Mouse (Mus musculus): ENCODE measurements at regions not wholly inside any gene's neighbourhood (a gene's known extent, or its start where the extent isn't known, plus 50 kb on each side); places are given as distances from the start of the nearest gene placed in this dataset.

DNA sequence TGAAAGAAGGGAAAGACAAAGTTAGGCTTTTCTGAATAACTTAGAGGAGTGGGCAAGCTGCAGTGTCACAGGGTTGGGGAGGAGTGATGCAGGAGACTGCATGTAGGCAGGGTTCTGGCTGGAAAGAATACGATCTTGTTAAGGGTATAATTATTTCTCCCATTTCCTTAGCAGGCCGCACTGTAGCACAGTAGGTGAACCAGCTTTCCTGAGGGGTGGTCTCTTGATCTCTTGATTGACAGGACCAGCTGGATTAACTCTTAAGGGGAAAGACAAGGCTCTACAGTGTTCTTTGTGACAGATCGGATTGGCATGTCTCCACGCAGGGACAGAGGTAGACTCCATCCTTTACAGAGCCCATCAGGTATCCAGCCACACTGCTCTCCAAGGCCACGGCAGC, 54.5 kb upstream of the Meis1 start:
- DNase-seq (ENCODE audit: low spot score) = no peak

DNA sequence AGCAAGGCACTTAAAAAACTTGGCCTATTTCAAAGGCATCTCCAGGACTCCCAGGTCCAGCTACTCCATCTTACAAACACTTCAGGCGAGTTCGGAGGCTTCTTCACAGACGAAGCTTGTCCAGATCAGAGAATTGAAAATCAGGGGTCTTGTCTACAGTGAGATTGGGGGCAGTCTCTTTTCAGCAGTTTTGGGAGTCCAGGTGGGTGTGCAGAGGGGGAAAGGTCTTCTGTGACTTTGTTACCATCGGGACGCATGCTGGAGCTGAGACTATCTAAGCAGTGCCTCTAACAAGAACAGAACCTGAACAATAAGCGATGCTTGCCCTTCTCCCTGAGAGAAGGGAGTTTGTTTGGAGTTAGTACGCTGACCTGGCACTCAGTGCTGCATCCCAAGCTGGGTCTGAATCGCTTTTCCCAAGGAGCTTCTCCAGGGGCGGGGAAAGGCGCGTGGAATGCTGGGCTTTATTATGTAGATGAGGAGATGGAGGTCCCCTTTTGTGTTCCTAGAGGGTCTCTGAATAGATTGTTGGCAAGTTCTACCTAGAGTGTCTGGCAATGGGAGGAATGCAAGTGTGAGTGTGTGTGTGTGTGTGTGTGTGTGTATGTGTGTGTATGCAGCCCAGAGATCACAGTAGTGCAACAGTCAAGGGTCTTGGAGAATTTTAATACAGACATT, 55.2 kb upstream of the Meis1 start:
- no peak for DNase-seq (ENCODE audit: low spot score)

DNA sequence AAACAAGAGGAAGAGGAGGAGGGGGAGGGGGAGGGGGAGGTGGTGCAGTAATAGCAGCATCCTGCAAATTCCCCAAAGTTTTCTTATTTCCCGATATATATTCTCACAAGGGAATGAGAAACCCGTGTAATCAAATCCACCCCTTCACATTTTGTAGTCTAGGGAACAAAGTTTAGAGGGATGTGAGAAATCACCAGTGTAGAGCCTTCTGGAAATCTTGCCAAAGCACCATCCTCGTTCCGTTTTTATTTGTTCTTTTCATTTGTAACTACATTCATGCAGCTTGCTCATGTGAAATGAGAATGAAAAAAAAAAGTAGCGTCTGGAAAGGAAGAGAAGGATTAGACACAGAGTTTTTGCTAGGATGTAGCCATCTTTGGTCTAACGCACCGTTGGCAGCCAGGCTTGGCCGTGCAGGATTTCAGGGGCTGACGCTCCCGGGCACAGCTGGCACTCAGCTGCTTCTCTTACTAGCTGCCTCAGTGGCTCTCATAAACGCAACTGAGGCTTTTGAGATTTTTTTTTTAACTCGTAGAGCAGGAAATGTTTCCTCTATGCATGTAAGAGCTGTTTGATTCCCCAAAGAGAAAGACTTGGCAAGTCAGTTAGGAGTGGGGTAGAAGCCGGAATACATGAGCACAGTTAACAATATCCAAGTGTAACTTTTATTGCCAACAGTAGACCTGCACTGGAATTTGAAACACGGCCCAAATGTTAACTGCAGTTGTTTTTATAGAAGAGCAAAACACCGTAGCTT, 72.5 kb upstream of the Meis1 start:
- DNase-seq (ENCODE audit: low spot score) = no peak

DNA sequence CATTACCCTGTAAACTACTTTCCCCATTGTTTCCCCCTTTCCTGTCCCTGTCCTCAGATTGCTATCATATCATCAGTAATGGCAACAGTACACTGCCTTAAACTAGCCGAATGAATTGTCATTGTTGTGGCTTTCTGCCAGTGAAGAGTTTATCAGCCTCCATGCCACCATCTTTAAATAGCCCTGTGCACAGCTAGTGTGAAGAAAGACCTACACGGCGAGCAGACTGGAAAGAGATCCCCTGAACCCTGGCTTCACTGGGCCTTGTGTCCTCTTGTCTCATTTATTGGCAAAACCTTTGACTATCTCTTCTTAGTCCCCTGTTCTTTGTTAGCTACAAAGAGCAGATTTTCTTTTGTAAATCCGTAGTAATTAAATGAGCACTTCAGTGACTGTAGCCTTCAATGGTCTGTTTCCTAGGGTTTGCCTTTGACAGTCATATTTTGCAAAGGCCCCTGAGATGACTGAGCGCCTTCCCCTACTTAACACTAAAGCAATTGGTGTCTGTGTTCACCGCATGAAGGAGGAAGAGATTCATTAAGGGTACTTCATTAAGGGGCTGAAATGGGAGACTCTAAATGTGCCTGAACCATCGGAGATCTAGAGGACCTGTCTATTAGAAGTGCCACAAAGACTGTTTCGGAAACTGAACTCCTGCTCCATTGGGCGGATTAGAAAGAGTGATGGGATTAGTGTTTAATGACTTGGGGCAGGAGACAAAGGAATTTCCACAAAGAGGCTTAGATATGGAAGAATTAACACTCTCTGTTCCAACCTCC, 74.4 kb upstream of the Meis1 start:
- no peak for DNase-seq (ENCODE audit: low spot score)

DNA sequence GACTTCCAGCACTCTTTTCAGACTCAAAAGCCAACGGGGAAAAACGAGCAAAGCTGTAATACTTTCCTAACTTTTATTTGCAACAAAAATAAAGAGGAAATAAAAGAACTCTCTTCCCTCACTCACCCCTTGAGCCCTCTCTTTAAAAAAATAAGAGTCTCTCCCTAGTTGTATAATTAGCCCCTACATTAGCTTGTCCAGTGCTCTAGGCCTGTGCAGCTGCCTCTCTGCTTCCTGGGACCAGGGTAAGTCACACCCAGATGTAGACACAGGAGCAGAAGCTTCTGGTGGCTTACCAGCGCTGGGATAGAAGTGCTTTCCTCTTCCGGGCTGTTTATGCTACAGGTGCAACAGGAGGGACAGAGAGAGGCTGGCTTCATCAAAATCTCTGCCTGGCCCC, 75.0 kb upstream of the Meis1 start:
- DNase-seq (ENCODE audit: low spot score) = no peak

DNA sequence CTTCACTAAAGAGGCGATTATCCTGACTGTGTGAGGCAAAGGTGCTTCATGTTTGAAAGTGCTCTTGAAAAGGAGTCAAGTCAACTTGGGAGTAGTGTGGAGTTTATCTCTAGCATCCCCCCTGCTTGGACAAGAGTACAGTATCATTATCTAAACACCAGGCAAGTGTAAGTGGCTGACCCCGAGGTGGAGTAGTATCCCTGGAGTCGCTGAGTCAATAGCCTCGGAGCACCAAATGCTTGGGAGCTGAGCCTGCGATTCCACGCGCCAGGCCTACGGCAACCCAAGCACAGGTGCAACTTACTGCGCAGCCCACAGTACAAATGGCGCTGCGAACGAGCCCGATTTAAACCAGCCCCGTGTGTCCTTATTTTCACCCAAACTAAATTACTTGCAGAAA, 75.4 kb upstream of the Meis1 start:
- no peak for DNase-seq (ENCODE audit: low spot score)

DNA sequence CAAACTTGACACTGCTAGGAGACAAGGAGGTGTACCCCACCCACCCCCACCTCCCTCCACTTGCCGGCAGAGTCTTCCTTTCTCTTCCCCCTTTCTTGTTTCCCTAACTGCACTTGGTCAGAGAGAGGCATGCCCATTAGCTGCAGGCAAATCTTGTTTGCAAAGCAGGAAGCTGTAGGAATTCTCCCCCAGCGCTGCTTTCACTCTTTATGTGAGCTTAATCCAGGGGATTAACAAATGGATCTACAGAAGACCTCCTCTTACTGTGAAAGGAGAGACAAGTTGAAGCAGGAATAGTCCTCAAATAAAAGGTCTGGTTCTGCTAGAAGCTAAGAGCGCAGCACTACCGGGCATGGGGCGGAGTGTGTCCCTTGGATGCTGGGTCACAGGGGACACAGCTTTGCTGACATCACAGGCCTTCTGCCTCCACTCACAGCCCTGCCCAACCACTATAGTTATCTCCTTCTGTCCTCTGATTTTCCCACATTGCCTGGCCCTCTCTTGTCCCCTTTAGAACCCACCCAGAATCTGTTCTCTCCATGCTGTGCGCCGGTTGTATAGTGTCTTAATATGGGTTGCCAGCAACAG, 84.3 kb upstream of the Meis1 start:
- DNase-seq (ENCODE audit: low spot score) = no peak

DNA sequence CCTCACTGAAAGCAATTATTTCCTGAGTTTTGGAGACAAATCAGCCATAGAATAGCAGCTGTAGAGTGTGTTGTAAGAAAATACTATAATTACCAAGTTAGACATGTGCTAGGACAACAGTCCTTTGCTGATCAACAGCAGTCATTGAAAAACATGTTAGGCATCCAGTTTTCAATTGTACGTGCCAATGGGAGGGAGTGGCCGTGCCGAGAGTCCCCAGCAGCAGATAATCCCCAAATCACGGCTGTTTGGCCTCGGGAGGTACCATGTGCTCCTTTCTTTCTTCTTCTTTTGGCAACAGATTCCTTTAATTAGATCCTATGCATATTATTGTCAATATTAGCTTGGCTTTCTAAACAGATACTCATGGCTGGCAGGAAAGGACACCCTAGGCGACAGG, 88.4 kb upstream of the Meis1 start:
- DNase-seq (ENCODE audit: low spot score) = no peak

DNA sequence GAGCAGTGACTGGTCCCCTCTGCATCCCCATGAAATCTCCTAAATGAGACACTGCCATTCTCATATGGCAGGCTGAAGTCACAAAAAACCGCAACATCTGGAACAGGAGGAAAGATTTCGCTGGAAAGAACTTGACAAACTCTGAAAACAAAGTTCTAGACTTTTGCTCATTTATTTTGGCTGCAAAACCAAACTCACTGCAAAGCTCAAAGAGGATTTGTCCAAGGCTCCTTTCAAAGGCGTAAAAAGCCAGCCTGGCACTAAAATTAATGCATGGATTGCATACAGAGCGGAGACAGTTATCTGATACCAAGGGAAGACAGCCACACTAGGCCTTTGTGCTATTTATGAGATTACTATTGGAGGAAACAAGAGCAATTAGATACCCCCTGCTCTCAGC, 90.3 kb upstream of the Meis1 start:
- DNase-seq (ENCODE audit: low spot score) = no peak

DNA sequence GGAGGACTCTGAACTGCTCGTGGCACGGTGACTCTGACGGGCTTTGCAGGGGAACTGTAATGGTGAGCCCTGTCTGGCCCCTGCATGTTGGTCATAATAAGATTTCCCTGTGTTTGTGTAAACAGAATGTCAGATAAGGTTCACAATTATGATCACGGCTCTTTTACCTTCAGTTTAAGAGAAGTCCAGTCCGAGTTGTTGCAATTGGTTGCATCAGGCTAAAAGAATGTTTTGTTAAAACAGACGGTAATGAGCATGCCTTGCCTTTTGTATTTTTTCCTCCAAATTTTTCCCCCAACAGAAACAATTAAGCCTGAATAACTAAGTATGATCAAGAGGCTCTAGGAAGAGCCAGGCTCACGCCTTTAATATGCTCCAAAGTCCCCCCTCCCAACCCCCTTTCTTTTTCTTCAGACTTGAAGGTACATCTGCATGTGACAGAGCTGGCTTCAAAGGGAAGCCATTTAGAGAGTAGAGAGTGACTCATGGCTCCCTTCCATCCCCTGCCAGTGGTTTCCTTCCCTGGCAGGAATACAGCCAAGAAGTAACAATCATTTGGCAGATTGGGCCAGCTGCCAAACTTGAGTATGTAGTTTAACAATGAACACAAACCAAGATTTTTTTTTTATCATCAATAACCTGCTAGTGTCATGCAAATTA, 93.3 kb upstream of the Meis1 start:
- no peak for DNase-seq (ENCODE audit: low spot score)

DNA sequence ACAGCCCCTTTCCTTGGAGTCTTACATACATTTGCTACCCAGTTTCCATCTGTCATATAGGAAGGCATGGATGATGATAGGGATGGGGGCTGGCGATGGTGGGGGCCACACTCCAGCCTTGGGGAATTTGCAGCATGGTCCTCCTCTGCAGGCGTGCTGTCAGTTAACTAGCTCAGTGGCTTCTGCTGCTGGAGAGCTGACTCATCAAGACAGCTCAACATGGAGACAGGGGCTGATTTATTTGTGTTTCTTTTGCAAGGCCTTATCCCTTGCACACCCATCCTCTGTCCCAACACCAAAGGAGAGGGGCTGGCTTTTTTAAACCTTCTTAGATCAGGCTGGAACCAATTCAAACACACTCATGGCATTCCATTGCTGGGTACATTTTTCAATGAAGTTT, 98.3 kb upstream of the Meis1 start:
- no peak for DNase-seq (ENCODE audit: low spot score)

DNA sequence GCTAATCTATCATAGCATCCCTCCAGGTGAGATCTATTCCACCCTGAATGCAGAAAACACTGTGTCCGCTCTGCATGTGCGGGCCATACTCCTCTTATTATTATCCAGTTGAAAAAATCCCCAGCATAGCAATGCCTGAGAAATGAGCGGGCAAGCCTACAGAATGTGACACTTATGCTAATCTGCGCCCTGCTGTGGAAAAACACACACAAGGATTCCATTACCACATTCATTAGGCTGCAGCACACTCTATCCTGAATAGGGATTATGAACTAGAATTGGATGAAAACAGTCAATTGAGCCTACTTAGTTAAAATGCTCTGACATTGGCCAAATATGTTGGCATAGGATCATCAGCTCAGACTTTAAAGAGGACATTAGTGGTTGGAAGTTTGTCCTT, 99.5 kb upstream of the Meis1 start:
- DNase-seq (ENCODE audit: low spot score) = no peak

DNA sequence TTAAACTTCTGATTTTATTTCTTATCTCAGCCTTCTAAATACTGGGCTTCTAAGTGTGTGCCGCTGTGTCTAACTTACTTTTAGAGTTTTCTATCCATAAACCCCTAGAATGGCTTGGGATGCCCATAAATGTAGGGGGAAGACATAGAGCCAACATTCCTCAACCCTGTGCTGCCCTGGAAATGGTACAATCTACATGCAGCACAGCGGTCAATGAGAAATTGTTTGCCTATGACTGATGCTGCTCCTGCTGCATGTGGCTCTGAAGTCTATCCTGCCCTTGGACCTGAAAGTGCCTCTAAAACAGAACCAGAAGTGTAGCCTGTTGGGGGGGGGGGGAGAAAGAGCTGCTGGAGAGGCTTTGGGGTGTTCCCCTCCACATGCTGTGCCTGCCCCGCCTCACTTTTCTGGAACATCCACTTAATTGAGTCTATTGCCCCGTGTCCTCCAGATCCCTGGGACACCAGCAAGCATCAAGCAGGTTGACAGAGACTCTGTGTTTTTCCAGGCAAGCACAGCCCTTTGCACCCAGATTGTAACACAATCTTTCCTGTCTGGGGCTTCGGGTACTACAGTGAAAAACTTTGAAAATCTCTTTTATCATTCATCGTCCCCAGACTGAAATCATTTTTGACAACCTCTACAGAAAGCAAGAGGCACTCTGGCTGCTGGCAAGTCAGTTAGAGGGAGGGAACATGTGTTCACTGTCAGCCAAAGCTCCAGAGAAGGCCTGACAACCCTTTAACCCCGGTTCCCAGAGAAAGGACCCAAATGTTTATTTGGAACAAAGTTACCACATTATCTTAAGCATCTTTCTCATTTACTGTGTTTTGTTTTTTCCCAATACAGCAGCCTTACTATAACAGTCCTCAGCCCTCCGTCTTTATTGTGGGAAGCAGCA, 101.4 kb upstream of the Meis1 start:
- DNase-seq (ENCODE audit: low spot score) = no peak

DNA sequence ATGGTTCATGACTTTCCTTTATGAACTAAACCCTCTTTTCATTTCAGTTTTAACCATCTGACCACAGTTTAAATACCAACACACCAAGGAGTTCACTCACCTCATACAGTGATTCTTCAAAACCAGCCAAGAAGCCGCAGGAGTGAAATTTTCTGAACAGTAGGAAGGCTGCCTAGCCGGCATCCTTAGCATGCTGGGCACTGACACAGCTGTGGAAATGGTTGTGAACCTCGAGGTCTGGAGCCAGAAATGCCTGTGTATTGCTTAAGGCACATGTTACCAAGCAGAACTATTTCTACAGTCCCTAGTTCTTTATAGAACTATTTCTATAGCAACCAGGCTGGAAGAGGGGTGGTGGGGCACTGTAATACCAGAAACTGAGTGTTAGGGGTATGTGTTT, 102.1 kb upstream of the Meis1 start:
- DNase-seq (ENCODE audit: low spot score) = no peak

DNA sequence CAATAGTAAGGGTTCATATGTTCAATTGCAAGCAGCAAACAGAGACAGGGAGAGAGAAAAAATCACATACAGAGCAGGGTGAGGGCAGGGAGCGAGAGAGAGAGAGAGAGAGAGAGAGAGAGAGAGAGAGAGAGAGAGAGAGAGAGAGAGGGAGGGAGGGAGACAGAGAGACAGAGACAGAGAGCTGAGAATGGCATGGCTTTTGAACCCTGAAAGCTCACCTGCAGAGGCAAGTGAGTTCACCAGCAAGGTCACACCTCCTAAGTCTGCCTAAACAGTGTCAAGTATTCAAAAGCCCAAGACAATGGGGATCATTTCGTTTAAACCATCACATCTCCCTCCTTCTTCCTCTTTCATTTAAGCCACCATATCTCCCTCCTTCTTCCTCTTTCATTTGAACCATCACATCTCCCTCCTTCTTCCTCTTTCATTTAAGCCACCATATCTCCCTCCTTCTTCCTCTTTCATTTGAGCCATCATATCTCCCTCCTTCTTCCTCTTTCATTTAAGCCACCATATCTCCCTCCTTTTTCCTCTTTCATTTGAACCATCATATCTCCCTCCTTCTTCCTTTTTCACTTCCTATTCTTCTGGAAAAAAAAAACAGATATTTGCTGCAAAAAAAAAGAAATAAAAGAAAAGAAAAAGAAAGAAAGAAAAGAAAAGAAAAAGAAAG, 116.7 kb upstream of the Meis1 start:
- no peak for DNase-seq (ENCODE audit: low spot score)

DNA sequence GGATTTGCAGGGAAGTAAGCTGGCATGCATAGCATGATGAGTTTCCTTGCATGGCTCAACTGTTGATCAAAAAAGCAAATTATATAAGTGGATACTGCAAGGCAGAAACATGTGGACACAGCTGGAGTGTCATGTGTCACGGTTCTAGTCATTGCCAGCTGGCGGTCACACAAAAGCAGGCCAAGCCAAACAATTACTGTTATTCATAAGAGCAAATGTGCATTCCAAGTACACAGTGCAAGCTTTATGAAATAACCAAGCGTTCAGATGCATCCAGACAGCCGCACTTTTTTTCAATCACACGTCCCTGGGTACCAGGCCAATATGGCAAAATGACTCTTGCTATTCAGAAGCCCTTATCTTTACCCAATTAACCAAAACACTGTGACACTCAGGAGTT, 119.6 kb upstream of the Meis1 start:
- DNase-seq (ENCODE audit: low spot score) = peak; percentile 36

DNA sequence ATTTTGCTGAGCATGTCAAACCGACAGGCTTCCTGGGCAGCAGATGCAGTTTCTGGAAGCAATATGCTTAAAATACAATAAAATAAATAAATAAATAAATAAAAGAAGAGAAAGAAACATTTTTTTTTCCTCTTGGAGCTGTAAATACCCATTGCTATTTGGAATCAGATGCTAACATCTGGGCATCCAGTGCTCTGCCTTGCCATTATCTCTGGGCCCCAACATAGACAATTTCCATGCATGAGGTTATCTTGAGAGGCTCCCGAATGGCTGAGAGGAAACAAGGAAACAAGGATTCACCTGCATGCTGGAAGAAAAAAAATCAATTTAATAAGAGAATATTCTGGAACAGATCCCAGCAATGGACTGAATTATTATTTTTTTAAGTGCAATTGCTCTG, 120.0 kb upstream of the Meis1 start:
- no peak for DNase-seq (ENCODE audit: low spot score)

DNA sequence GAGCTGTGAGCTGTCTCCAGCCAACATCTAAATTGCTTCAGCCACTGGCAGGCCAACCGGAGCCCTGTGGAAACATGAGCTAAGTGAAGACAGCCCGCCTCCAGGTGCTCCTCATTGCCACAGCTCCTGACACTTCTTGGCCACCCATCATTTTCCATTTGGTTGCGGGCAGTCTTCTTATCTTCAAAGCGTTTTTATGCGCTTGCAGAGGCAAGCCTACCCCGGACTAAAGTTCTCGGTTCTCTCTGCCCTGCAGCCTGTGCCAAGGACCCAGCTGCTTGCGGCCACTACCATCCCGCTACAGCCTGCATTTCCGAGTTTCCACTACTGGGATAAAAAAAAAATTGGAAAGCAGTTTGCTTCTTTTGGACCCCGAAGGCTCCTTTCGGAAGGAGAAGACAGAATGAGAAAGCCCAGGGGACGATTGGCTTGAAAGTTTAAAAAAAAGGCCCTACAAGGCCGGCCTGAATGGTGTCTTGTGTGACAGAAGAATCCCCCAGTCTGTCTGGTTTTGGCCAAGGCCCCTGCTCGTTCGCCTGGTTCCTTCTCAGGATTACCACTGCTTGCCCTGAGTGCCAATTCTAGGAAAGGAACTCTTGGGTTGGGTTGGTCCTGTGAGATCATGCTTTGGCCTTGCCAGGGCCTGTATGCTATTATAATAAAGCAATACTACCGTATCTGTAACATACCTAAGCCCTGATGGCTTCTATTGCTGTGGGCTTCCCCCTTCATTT, 124.6 kb upstream of the Meis1 start:
- no peak for DNase-seq (ENCODE audit: low spot score)

DNA sequence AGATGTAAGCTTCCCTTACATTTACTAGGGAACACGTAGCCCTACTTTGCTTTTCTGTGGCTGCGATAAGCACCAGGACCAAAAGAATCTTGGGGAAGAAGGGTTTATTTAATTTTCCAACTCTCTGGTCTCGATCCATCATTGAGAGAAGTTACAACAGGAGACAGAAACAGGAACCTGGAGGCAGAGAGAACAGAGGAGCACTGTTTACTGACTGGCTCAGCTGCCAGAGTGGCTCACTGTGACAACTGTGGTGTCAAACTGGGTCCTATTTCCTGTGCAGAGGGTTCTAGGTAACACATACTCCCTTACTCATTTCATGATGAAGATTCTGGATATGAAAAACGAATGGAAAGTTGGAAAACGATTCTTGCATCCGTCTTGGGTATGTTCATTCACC, 125.7 kb upstream of the Meis1 start:
- no peak for DNase-seq (ENCODE audit: low spot score)

DNA sequence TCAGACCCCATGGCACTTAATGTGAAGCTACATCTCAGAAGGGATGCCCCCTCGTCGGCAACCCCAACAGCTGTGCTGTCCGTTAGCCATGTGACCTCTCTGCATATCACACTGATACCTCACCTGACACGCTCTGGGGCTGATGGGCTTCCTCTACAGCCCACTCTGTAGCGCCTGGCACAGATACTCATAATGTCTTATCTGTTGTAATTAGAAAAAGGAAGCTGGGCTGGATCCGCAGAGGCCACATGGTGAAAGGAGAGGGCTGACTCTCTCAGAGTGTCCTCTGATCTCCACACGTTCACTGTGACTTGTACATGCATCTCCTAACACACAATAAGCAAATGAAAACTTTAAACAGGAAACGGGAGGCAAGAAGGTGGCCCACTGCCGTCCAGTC, 126.5 kb upstream of the Meis1 start:
- DNase-seq (ENCODE audit: low spot score) = no peak

Data from layer of hippocampus, adult 11-12 months (tissue).